Mouse (Mus musculus) cortical plate, adult 2 months (tissue): ENCODE measurements around the gene Pip4k2a.

ENCODE experiments used
- CTCF ChIP-seq: fragments of 200-500 bp; IDR thresholded peaks from 2 replicates; pipeline ENCODE4 v1.5.1; 2011; ENCODE audit warnings: mild to moderate bottlenecking, control low read depth, low read length; ENCODE audit not compliant: insufficient read depth; ENCODE audit errors: extremely low read depth
- POLR2A ChIP-seq: fragments of 200-500 bp; IDR thresholded peaks from 2 replicates; pipeline ENCODE4 v1.6.1; 2011; ENCODE audit warnings: mild to moderate bottlenecking, low read length, control low read depth; ENCODE audit not compliant: insufficient read depth; ENCODE audit errors: extremely low read depth

DNA sequence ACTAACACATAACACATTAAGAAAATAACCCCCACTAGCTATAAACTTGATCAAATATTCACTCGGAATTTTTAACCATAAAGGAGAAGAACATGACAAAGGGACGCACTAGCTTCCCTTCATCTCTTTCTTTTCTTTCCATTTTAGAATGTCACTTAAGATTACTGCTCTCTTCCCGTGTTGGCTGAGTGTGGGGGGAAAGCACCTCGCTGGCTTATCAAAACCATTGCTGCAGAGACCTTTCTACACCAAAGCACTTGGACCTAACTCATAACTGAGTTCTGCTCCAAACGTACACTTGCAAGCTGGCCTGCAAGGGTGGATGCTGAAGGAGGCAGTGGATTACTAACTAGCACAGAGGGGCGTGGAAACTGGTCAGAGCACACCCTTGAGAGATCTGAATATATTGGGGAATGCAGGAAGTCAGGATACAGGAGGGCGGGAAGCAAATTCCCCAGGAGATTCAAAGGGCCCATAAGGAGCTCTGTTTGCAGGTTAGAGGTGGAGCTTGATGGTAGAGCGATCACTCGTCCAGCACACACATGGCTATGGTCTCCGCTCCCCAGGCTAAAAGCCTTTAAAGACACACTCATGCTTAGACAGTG, 20.6 kb downstream of the Pip4k2a start:
- TF ChIP-seq CTCF (no peak), POLR2A (no peak)
